Mouse (Mus musculus) fat pad, adult 2 months (tissue): ENCODE data around the gene Cnpy1.

ENCODE experiments used
- DNase-seq: peaks from one replicate; pipeline ENCODE4 v3.0.0-alpha.2; 2011; ENCODE audit warnings: low read depth, low spot score; ENCODE audit errors: extremely low read depth

Cnpy1 gene

DNA sequence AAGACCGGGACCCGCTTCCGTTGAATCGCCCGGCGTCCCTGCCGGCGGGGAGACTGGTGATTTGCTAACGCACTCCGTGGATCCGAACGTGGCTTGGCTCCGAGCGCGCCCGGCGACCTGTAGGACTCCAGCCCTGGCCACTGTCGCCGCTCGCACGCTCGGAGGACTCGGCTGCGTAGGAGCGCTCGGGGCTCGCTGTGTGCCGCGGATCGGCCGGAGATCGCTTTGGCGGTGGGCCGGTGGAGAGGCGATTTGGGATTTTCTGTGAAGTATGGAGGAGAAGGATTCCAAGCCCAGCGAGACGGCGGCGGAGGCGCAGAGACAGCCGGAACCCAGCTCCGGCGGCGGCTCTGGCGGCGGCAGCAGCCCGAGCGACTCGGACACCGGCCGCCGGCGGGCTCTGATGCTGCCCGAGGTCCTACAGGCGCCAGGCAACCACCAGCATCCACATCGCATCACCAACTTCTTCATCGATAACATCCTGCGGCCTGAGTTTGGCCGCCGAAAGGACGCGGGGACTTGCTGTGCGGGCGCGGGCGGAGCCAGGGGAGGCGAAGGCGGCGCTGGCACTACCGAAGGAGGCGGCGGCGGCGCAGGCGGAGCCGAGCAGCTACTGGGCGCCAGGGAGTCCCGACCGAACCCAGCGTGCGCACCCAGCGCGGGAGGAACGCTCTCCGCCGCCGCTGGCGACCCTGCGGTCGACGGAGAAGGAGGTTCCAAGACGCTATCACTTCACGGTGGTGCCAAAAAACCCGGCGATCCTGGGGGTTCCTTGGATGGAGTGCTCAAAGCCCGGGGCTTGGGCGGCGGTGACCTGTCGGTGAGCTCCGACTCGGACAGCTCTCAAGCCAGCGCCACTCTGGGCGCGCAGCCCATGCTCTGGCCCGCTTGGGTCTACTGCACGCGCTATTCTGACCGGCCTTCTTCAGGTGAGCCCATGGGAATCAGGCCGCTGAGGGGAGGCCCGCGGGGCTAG lies 79.1 kb downstream of the Cnpy1 start:
- DNase-seq, result no peak

DNA sequence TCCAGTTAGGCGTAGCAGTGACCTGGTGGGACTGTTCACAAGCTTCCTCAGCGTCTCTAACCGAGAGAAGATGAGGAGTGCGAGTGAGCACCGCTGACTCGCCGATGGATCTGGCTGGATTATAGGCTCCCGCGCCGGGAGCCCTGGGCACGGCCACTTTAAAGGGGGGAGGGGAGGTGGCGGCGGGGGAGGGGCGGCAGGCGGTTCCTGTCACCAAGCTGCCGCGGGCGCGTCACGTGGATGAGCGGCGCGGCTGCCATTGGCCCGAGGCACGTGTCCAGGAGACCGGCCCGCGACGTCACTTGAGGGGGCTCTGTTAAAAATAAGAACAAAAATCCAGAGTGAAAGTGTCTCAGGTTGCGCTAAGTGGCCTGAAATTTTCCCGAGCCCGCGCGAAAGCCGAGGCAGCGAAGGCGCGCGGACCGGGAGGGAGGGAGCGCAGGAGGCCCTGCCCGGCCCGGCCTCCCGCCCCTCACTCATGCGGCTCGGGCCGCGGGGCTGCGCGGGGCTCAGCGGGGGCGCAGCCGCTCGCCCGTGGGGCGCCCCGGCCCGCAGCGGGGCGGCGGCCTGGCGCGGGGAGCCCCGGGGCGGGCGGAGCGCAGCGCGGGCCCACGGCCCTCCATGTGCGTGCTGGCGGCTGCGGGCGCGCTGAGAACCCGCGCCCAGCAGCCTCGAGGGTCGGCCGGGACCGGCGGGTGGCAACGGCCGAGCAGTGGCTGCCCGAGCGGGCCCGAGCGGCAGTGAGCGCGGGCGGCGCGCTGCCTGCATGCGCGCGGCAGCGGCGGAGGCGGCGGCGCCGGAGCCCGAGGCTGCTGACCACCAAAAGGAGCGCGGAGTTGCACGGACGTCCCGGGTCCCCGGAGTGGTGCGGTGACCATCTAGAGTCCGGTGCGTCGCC lies 80.0 kb downstream of the Cnpy1 start, which contains the start of gene En2:
En2 (plus strand) TSS at position 337 of the 898 bp plus-strand sequence.
- no peak for DNase-seq

- no peak for DNase-seq
These were observed 81.7 kb downstream of the Cnpy1 start for GRCm38 (mm10) chr5:28163926-28164325.

DNA sequence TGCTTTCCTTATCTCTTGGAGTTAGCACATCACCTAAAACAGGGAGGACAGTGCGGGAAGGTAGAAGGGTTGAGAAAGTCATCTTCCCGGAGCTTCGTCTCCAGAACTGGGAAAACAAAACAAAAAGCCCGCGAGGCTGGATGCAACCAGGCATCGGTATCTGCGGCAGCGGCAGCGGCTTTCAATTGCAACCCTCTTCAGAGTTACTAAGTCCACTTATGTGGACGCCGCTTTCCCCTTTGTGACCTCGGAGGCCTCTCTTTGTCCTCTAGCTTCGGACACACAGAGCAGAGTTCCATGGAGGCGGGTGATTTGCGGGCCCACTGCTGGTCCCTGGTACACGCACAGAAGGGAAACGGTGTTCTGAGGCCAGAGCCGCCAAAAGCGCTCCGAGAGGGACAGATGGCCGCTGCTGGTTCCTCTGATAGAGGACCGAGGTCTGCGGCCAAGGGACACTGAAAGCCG lies 83.6 kb downstream of the Cnpy1 start:
- DNase-seq, result no peak

- no peak for DNase-seq
These were observed 84.1 kb downstream of the Cnpy1 start for GRCm38 (mm10) chr5:28161383-28161937.

GRCm38 (mm10) chr5:28159891-28160470 lies 85.6 kb downstream of the Cnpy1 start:
- DNase-seq, result no peak

DNA sequence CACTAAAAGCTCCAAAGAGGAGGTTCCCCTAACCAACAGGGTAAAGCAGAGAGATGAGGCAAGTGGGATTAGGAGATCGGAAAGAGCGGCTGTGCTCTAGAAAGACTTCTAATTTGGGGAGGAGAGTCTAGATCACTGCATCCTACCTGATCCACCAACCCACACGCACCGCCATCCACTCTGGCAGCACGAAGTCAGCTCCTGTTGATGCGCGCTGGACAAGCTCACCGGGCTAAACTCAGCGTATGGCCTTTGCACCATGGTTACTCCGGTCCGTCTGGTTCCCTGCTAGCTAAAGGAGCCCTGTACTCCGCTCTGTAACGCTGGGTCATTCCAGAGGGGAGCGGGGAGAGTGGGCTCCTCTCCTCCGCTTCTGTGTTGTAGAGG lies 86.5 kb downstream of the Cnpy1 start:
- DNase-seq, result no peak

DNA sequence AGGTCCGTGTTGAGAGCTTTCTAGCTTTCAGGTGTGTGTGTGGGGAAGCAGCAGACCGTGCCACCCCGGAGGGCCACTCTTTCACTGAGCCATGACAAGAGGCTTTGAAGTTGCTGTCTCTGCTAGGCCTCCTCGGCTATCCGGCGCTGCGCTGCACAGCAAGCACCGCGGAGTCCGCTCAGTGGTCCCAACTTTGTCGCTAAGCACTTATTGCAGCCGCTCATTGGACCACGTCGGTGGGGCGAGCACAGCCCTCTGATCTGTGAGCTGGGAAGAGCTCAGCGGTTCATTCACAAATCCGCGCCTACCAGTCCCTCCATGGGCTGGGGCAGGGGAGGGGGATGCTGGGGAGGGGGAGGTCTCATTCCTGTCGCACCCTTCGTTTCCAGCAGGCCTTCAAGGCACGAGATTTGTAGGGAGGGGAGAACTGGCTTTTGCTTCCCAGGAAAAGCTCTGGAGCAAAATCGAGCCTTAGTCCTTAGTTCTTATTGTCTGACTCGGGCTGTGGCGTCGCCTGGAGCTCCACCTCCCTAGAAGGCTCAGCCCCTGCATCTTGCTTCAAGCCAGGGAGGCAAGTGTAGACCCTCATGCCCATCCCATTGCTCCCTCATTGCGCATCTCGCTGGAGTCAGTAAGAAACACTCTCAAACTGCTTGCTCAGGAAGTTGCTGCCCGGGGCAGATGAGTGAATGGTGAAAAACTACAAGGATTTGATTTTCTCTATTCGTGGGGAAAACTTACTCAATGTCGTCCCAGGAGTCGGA lies 87.1 kb downstream of the Cnpy1 start:
- DNase-seq, result no peak

DNA sequence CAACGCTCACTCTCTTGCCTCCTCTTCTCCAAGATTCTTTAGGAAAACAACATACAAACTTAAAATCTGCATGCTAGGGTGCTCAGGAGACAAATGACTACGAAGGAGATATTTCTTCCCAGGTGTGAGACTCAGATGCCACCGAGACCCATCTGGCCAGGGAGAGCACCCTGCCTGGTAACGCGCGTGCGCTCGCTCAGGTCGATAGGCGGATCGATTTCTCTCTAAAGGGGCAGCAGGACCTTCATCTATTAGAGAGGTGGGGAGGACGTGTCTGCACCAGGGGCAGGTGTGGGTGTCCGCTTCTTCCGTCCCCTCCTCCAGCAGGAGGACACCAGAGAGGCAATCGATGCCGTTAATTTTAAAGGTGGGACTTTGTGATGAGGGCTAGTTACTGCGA lies 87.8 kb downstream of the Cnpy1 start:
- DNase-seq, result no peak

DNA sequence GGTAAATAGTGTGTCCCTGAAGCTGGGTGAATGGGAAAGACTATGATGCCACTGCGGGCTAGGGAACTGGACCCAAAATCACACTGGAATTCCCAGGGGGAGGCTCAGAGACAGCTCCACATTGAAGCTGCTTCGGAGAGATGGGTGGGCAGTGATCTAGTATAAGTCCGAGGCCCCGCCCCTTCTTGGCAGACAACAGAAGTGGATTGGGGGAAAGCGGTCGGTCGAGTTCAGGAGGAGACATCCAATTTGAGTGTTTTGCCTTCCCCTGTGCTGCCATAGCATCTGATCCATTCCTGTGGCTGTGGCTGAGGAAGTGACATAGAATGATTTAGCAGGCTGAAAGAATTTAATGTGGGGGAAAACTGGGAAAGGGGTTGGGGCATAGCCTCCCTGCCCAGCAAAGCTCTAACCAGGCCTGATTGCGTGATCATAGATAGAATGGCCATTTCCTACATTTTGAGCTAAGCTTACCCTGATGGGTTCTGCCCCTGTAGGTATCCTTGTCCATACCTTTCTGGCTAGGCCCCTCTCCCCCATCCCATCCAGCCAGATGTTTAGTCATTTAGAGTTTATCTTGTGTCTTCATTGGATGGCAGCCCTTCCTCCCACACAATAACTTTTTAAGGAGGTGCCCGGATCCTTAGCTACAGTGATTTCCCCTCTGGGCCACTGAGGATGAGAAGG lies 88.4 kb downstream of the Cnpy1 start:
- no peak for DNase-seq
